Mouse (Mus musculus) lung, embryonic 14.5 days (tissue): Measurements from ENCODE around the gene Agk. TPM values are rescaled to one million over a fixed set of nuclear protein-coding genes. Genes with fewer than 3 reads are reported as not detected.

Source experiments
- ATAC-seq: fragments of 200-750 bp; cut with Nextera tagmentation; 2 replicates; pipeline ENCODE4 v1.8.0; 2017; ENCODE audit warnings: mild to moderate bottlenecking, moderate TSS enrichment, moderate library complexity; ENCODE audit not compliant: insufficient read depth
- DNase-seq: peaks from one replicate; pipeline ENCODE4 v3.0.0-alpha.2; 2015
- H3K27ac ChIP-seq: fragments of 300-500 bp; sonication (generic); 2 replicates; pipeline ENCODE4 v1.5.1; 2014; ENCODE audit warnings: low read depth, mild to moderate bottlenecking, moderate library complexity
- H3K27me3 ChIP-seq: fragments of 300-500 bp; sonication (generic); 2 replicates; pipeline ENCODE4 v1.6.1; 2014; ENCODE audit warnings: low read length, control low read depth; ENCODE audit not compliant: insufficient read depth
- H3K36me3 ChIP-seq: fragments of 300-500 bp; sonication (generic); 2 replicates; pipeline ENCODE4 v1.6.1; 2014; ENCODE audit warnings: control low read depth; ENCODE audit not compliant: insufficient read depth
- H3K4me1 ChIP-seq: fragments of 300-500 bp; sonication (generic); 2 replicates; pipeline ENCODE4 v1.6.1; 2014; ENCODE audit warnings: antibody characterized with exemption, control low read depth; ENCODE audit not compliant: insufficient read depth
- H3K4me2 ChIP-seq: fragments of 300-500 bp; sonication (generic); 2 replicates; pipeline ENCODE4 v1.6.1; 2014; ENCODE audit warnings: mild to moderate bottlenecking
- H3K4me3 ChIP-seq: fragments of 300-500 bp; sonication (generic); 2 replicates; pipeline ENCODE4 v1.5.1; 2014; ENCODE audit warnings: low read depth, low read length
- H3K9ac ChIP-seq: fragments of 300-500 bp; sonication (generic); 2 replicates; pipeline ENCODE4 v1.6.1; 2014
- H3K9me3 ChIP-seq: fragments of 300-500 bp; sonication (generic); 2 replicates; pipeline ENCODE4 v1.6.1; 2016; ENCODE audit warnings: low read depth, low read length, control low read depth
- CTCF ChIP-seq: IDR thresholded peaks from 2 replicates; pipeline ENCODE4 v1.5.1; 2016; ENCODE audit warnings: antibody characterized with exemption, low read depth
- WGBS: fragments of 180-500 bp; shearing (Covaris S2); extraction: QIAGEN DNeasy Blood & Tissue Kit; methylation state at CpG from one replicate; pipeline ENCODE4 v1.1.7; 2014; 5-methylcytosine and 5-hydroxymethylcytosine counted together
- polyA plus RNA-seq: library from polyadenylated mRNA; unstranded; fragments of >200 nt; fragmentation: Nextera tagmentation; extraction: Ambion mirVana; gene quantifications from 2 replicates; pipeline ENCODE4 v1.2.1, GENCODE M21; 2014

Agk gene
- polyA plus RNA-seq, 1 experiment from 2014 or later: 47.3 TPM

DNA sequence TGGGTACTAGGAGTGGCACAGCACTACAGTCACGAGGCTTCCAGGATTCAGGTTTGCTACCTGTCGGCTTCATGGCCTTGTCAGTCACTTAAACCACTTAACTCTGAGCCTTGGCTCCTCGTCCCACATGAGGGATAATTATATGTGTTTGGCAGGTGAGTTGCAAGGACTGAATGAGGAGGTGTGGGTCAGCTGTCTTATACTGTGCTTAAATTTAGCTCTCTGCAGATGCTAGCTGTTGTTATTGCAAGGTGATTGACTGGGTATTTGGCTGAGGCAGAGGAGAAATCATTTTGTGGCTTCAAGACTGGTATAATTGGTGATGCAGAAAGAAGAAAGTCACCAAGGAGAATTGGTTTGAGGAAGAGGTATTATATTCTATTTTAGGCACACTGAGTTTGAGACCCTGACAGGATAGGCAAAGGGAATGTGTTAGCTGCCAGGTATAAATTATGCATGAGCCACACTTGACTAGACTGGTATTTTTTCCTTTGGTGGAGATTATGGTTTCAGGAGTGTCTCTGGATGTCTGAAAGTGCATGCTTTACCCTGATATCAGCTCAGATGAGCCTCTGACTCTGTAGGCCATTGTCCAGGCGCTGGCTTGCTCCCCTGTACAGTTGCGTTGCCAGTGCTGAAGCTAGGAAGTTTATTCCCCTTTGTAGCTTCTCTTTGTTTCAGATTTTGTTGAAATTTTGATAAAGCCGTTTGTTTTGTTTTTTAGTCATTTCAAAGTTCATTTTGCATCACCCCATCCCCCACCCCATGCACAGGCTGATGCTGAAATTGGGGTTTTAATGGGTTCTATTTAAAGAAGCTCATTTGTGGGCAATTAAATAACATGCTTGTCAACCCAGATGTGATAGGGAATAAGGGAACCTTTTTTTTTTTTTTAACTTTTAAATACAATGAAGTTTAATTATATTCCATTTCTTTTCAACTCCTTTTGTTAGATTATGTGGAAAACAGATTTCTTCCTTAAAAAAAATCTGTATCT is 12.1 kb downstream of the Agk start:
- no peak for ATAC-seq
- no peaks in the 10 kb centered on the region for H3K9me3 ChIP-seq
- H3K4me1 ChIP-seq: no peaks in the 10 kb centered on the region
- H3K27me3 ChIP-seq: no peaks in the 10 kb centered on the region
- no peak overlapping the region for H3K27ac ChIP-seq
- no peak overlapping the region for H3K4me2 ChIP-seq
- H3K9ac ChIP-seq: no peak overlapping the region
- H3K36me3 ChIP-seq: peaks cover 17% of the 10 kb centered on the region; the same call in 1 of the 2 replicates
- no peak overlapping the region for H3K4me3 ChIP-seq
- TF ChIP-seq CTCF: no peak
- no peak for DNase-seq
- WGBS: 84% methylated on average over 6 of the region's 6 CpGs

DNA sequence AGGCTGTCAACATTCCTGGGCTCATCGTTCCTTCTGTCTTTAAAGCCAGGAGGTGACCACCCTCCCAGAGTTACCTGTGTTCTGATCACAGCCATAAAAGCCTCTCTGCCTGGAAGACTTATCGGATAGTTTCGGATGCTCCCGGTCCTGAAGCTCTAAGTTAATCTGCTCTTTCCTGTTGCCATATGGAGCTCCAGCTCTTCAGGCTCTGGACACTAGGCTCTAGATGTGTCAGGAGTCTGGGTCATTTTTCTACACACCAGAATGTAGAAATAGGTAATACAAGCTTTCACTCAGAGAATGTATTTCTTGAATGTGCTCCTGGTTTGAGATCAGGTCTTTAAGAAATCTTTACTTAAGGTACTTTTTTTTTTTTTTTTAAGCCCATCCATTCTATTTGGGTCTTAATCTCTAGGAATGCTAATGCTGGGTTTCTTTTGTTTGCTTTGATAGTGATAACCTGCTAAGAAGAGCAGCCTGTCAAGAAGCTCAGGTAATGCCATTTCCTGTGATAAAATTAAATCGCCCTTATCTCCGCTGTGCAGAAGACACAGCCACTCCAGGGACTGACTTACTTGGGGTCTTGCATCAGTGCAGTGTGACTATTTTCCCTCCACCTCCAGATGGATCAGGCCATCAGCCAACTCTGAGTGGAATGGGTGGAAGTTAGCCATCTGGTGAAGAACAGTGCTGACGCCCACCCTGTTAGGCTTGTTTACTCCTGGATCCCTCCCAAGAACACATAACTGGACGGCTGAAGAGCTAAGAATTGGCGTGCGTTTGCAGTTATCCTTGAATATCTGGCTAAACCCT is 22.2 kb downstream of the Agk start:
- H3K27me3 ChIP-seq: no peaks in the 10 kb centered on the region
- ATAC-seq: peak; percentile 97
- peaks cover 3% of the 10 kb centered on the region; the same call in 1 of the 2 replicates for H3K36me3 ChIP-seq
- peak overlapping the region; percentile 73; the same call in 1 of the 2 replicates for H3K27ac ChIP-seq
- no peaks in the 10 kb centered on the region for H3K9me3 ChIP-seq
- H3K9ac ChIP-seq: no peak overlapping the region
- no peak overlapping the region for H3K4me3 ChIP-seq
- 43% methylated on average over 10 of the region's 10 CpGs for WGBS
- H3K4me1 ChIP-seq: 0 out of 2 replicates have a peak, but pooled peaks cover 3% of the 10 kb centered on the region
- DNase-seq: peak; percentile 89
- H3K4me2 ChIP-seq: no peak overlapping the region
- no peak for TF ChIP-seq CTCF

DNA sequence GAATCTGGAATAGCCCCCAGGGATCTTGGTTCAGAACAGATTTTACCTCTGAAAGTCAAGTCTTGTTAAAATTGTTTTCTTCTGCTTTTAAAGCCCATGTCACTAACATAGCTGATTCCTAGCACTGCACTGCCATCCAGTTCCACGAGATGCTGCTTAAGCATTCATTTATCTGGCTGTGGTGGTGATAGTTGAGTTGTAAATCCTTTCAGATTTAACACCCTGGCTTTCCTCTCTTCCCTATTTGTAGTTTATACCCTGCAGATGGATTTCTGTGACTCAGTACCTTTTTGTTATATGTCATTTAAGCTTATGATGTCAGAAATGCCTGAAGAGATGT is 22.8 kb downstream of the Agk start:
- Histone ChIP-seq H3K4me2 (no peak overlapping the region), H3K36me3 (peaks cover 6% of the 10 kb centered on the region; the same call in 1 of the 2 replicates), H3K27me3 (no peaks in the 10 kb centered on the region), H3K4me1 (0 out of 2 replicates have a peak, but pooled peaks cover 3% of the 10 kb centered on the region), H3K27ac (peak overlapping the region; percentile 73; the same call in 1 of the 2 replicates), H3K4me3 (no peak overlapping the region), H3K9me3 (no peaks in the 10 kb centered on the region), H3K9ac (no peak overlapping the region)
- DNase-seq: no peak
- WGBS: 66% methylated on average over 1 of the region's 1 CpGs
- TF ChIP-seq CTCF: no peak
- no peak for ATAC-seq

DNA sequence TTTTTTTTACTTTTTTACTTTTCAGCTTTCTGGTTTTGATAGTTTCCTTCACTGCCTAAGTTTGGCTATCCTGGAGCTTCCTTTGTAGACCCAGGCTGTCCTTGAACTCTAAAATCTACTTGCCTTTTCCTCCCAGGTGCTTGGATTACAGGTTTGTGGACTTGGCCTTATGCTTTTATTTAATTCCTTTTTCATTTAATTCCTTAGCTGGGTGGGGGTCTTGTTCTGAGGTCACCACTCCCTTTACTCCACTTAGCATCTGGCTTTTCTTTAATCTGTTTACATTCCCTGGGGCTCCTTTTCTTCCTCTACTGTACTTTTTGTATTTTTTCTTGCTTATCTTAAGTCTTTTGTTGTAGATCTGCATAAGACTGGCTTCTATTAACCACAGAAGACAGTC is 25.1 kb downstream of the Agk start:
- no peak overlapping the region for H3K9ac ChIP-seq
- H3K4me3 ChIP-seq: no peak overlapping the region
- H3K36me3 ChIP-seq: peaks cover 14% of the 10 kb centered on the region; the same call in 1 of the 2 replicates
- H3K9me3 ChIP-seq: no peaks in the 10 kb centered on the region
- no peak for TF ChIP-seq CTCF
- no peaks in the 10 kb centered on the region for H3K27me3 ChIP-seq
- H3K27ac ChIP-seq: no peak overlapping the region
- H3K4me2 ChIP-seq: no peak overlapping the region
- ATAC-seq (no peak), DNase-seq (no peak)
- H3K4me1 ChIP-seq: 0 out of 2 replicates have a peak, but pooled peaks cover 3% of the 10 kb centered on the region

DNA sequence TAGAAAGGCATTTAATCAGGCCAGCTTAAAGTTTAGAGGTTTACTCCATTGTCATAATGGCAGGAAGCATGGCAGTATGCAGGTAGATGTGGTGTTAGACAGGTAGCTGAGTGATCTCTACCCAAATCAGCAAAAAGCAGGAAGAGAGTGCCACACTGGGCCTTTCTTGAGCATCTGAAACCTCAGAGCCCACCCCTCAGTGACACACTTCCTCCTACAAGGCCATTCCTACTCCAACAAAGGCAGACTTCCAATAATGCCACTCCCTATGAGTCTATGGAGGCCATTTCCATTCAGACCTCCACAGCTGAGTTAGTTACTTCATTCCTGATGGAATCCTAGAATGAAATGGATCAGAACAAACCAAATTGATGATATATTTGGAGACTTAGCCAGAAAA is 25.9 kb downstream of the Agk start:
- ATAC-seq (no peak), DNase-seq (no peak)
- Histone ChIP-seq H3K36me3 (peaks cover 15% of the 10 kb centered on the region; the same call in 1 of the 2 replicates), H3K9ac (no peak overlapping the region), H3K4me3 (no peak overlapping the region), H3K9me3 (no peaks in the 10 kb centered on the region), H3K4me2 (no peak overlapping the region), H3K27me3 (no peaks in the 10 kb centered on the region), H3K27ac (no peak overlapping the region), H3K4me1 (0 out of 2 replicates have a peak, but pooled peaks cover 3% of the 10 kb centered on the region)
- TF ChIP-seq CTCF: no peak

DNA sequence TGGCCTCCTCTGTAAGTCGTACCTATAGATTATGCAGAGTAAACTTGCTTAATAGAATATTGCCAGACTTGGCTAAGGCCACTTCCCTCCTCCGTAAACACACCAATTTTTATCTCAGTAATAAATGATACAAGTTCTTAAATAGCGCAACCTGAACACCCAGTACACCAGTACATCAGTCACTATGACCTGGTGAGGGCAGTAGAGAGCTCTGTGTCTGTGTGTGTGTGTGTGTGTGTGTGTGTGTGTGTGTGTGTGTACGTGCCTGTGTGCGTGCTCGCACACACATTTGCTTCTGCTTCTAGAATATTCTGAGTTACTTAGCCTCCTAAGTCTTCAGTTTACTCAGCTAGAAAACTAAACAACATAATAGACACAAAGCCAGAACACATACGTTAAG is 28.4 kb downstream of the Agk start:
- peak; percentile 39 for TF ChIP-seq CTCF
- ATAC-seq (no peak), DNase-seq (peak; percentile 6)
- Histone ChIP-seq H3K27ac (no peak overlapping the region), H3K4me2 (no peak overlapping the region), H3K4me1 (no peaks in the 10 kb centered on the region), H3K9me3 (no peaks in the 10 kb centered on the region), H3K9ac (no peak overlapping the region), H3K4me3 (no peak overlapping the region), H3K27me3 (no peaks in the 10 kb centered on the region), H3K36me3 (peaks cover 21% of the 10 kb centered on the region)
- WGBS: 89% methylated on average over 7 of the region's 7 CpGs

DNA sequence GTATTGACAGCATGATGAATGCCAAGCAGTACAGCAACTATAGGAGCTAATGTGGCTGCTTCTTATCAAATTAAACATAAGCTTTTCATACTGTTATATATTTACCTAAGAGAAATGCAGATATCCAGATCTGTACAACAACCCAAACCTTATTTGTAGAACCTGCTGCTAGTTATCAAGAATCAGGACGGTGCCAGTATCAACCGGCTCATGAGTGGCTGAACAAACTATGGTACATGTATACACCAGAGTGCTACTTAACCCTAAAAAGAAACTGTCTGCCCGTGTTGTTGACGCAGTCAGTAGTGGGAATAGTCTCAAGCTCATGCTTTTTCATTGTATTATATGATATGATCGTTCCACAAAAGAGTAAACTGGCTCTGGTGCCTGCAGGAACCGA is 46.1 kb downstream of the Agk start:
- Histone ChIP-seq H3K36me3 (0 out of 2 replicates have a peak, but pooled peaks cover 19% of the 10 kb centered on the region), H3K4me1 (no peaks in the 10 kb centered on the region), H3K4me2 (no peak overlapping the region), H3K27me3 (no peaks in the 10 kb centered on the region), H3K27ac (no peak overlapping the region), H3K9ac (no peak overlapping the region), H3K9me3 (no peaks in the 10 kb centered on the region), H3K4me3 (no peak overlapping the region)
- no peak for TF ChIP-seq CTCF
- WGBS: 87% methylated on average over 6 of the region's 6 CpGs
- DNase-seq (no peak), ATAC-seq (no peak)
